Mouse (Mus musculus) heart, embryonic 13.5 days (tissue): ENCODE results near the gene Iltifb. TPM values are rescaled to one million over a fixed set of nuclear protein-coding genes. Genes with fewer than 3 reads are reported as not detected.
"Not testable (repeated sequence)": the region's sequence is repeated elsewhere in the genome, so short reads cannot be mapped to it uniquely, and the experiment has no call there.

ENCODE experiments used
- ATAC-seq: fragments of 200-750 bp; cut with Nextera tagmentation; 2 replicates; pipeline ENCODE4 v1.8.0; 2017; ENCODE audit warnings: moderate TSS enrichment; ENCODE audit not compliant: insufficient number of reproducible peaks, low FRiP score, low TSS enrichment; ENCODE audit errors: extremely low read depth
- H3K27ac ChIP-seq: fragments of 300-500 bp; sonication (generic); replicated peaks from 2 replicates; pipeline ENCODE4 v1.5.1; 2015; ENCODE audit warnings: moderate library complexity, mild to moderate bottlenecking, inconsistent platforms
- H3K27me3 ChIP-seq: fragments of 300-500 bp; sonication (generic); replicated peaks from 2 replicates; pipeline ENCODE4 v1.6.1; 2015; ENCODE audit warnings: mild to moderate bottlenecking, inconsistent platforms
- H3K36me3 ChIP-seq: fragments of 300-500 bp; sonication (generic); 2 replicates; pipeline ENCODE4 v1.6.1; 2015; ENCODE audit warnings: mild to moderate bottlenecking, inconsistent platforms
- H3K4me1 ChIP-seq: fragments of 300-500 bp; sonication (generic); 2 replicates; pipeline ENCODE4 v1.6.1; 2015; ENCODE audit warnings: inconsistent platforms
- H3K4me2 ChIP-seq: fragments of 300-500 bp; sonication (generic); 2 replicates; pipeline ENCODE4 v1.6.1; 2015; ENCODE audit warnings: inconsistent platforms, mild to moderate bottlenecking, moderate library complexity
- H3K4me3 ChIP-seq: fragments of 300-500 bp; sonication (generic); 2 replicates; pipeline ENCODE4 v1.5.1; 2015; ENCODE audit warnings: moderate library complexity, mild to moderate bottlenecking, inconsistent platforms
- H3K9ac ChIP-seq: fragments of 300-500 bp; sonication (generic); 2 replicates; pipeline ENCODE4 v1.6.1; 2015; ENCODE audit warnings: inconsistent platforms, mild to moderate bottlenecking, moderate library complexity
- H3K9me3 ChIP-seq: fragments of 300-500 bp; sonication (generic); 2 replicates; pipeline ENCODE4 v1.6.1; 2016; ENCODE audit warnings: inconsistent platforms
- WGBS: fragments of 180-500 bp; shearing (Covaris S2); methylation state at CpG from one replicate; pipeline ENCODE4 v1.1.7; 2015; ENCODE audit warnings: mixed read lengths; 5-methylcytosine and 5-hydroxymethylcytosine counted together
- polyA plus RNA-seq: library from polyadenylated mRNA; unstranded; fragments of >200 nt; fragmentation: Nextera tagmentation; extraction: Ambion mirVana; gene quantifications from 2 replicates; pipeline ENCODE4 v1.2.1, GENCODE M21; 2015

Gene Iltifb
- polyA plus RNA-seq, 1 experiment from 2014 or later, result not detected

GRCm38 (mm10) chr10:118258388-118258787, 36.5 kb downstream of the Iltifb start, which contains the start of gene Gm32802:
Gm32802 (plus strand) TSS chr10:118258688.
- ATAC-seq, result not testable (repeated sequence)
- whole genome bisulfite sequencing, result no CpG with 5 or more reads among the region's 13 CpGs

GRCm38 (mm10) chr10:118250852-118251295, 44.0 kb downstream of the Iltifb start:
- Histone ChIP-seq H3K27me3 (no peaks in the 10 kb centered on the region), H3K9me3 (no peaks in the 10 kb centered on the region), H3K9ac (no peak overlapping the region), H3K4me3 (no peak overlapping the region), H3K27ac (no peak overlapping the region), H3K36me3 (no peaks in the 10 kb centered on the region), H3K4me1 (no peaks in the 10 kb centered on the region), H3K4me2 (no peak overlapping the region)
- no peak for ATAC-seq
- 56% methylated on average over 10 of the region's 10 CpGs for WGBS

More at GRCm38 (mm10) chr10:118258388-118258787, 36.5 kb downstream of the Iltifb start, which contains the start of gene Gm32802:
- not testable (repeated sequence) for H3K4me2 ChIP-seq, H3K36me3 ChIP-seq, H3K27me3 ChIP-seq, H3K4me3 ChIP-seq, H3K9me3 ChIP-seq, H3K9ac ChIP-seq, H3K4me1 ChIP-seq, H3K27ac ChIP-seq

GRCm38 (mm10) chr10:118249006-118249595, 45.7 kb downstream of the Iltifb start:
- H3K27ac ChIP-seq, H3K9ac ChIP-seq, H3K9me3 ChIP-seq, ATAC-seq, H3K27me3 ChIP-seq, H3K36me3 ChIP-seq, H3K4me3 ChIP-seq, H3K4me2 ChIP-seq, H3K4me1 ChIP-seq: not testable (repeated sequence)
- WGBS, result 70% methylated on average over 11 of the region's 11 CpGs

DNA sequence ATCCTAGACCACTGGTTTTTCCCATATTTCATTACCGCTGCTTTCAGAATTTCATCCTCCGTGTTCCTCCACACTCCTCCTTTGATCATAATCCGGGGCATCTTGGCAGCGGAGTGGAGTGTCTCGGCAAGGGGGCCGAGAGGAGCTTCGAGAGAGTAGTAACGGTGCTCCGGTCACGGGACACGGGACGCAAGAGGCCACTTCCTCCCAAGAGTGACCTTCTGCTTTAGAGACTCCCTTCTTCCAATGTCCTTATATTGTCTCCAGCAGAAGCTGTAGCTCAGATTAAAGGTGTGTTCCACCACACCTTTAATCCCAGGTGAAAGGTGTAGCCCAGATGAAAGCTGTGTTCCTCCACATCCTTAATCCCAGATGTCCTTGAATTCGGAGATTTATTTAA, 54.2 kb downstream of the Iltifb start, which contains the start of gene Gm32717:
TSS of gene Gm32717 (minus strand) at position 101 of the 400 bp plus-strand sequence.
- not testable (repeated sequence) for H3K27me3 ChIP-seq, ATAC-seq, H3K27ac ChIP-seq, H3K4me1 ChIP-seq, H3K9me3 ChIP-seq, H3K9ac ChIP-seq, H3K4me2 ChIP-seq, H3K4me3 ChIP-seq, H3K36me3 ChIP-seq
- WGBS, result no CpG with 5 or more reads among the region's 13 CpGs

Other genes with a start within 250 kb of the Iltifb start
- gene Mdm1, start 153.2 kb downstream of the Iltifb start, polyA plus RNA-seq, result 14.1 and 14.4 TPM in 2 replicates
- not detected in 2 replicates for gene Il22, start 90.1 kb downstream of the Iltifb start, polyA plus RNA-seq
- not detected in 2 replicates for gene Gm32717, start 54.3 kb downstream of the Iltifb start, polyA plus RNA-seq
- gene Gm32802, start 36.4 kb downstream of the Iltifb start, polyA plus RNA-seq, result not detected in 2 replicates
- not detected in 2 replicates for gene Gm9040, start 31.9 kb upstream of the Iltifb start, polyA plus RNA-seq
- gene Gm9044, start 37.4 kb upstream of the Iltifb start, polyA plus RNA-seq, result not detected in 2 replicates
- 0.08 TPM in 1 of 2 replicates, not detected in the other for gene Gm9045, start 42.8 kb upstream of the Iltifb start, polyA plus RNA-seq
- gene Gm9046, start 48.2 kb upstream of the Iltifb start, polyA plus RNA-seq, result not detected in 2 replicates
- gene Gm9048, start 53.6 kb upstream of the Iltifb start, polyA plus RNA-seq, result not detected in 2 replicates
- 0.08 TPM in 1 of 2 replicates, not detected in the other for gene Gm9049, start 59.1 kb upstream of the Iltifb start, polyA plus RNA-seq
- gene Ifng, start 146.0 kb upstream of the Iltifb start, polyA plus RNA-seq, result not detected in 2 replicates